Mouse (Mus musculus): Measurements from ENCODE around the gene Rspry1. TPM values are rescaled to one million over a fixed set of nuclear protein-coding genes. Genes with fewer than 3 reads are reported as not detected.

Gene Rspry1
- polyA plus RNA-seq, 2 experiments, result 6.2 to 15.8 TPM

DNA sequence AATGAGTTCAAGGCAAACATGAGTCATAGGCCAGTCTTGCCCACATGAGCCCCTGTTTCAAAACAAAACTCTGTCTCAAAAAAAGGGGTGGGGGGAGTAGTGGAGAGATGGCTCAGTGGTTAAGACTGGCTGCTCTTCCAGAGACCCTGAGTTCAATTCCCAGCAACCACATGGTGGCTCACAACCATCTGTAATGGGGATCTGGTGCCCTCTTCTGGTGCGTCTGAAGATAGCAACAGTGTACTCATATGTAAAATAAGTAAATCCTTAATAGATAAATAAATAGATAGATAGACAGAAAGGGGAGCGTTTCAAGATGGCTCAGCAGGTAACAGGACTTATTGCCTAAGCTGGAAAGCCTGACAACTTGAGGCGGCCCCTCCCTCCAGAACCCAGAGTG lies 78.7 kb downstream of the Rspry1 start:
- peak; percentile 48 for TF ChIP-seq CTCF (IDR thresholded peaks at IDR 0.05; ENCODE audit: low read depth)
- no peak for TF ChIP-seq EP300 (IDR thresholded peaks at IDR 0.05; ENCODE audit: low read depth)
- no peaks in the 10 kb centered on the region; the same call in 1 of the 2 replicates for H3K9me3 ChIP-seq (ENCODE audit: control insufficient read depth, low read length)
- H3K9ac ChIP-seq (replicated peaks), result no peak overlapping the region
- no peak for DNase-seq (ENCODE audit: low read depth in 3 of 3, low spot score in 3 of 3)
- no peaks in the 10 kb centered on the region for H3K36me3 ChIP-seq (replicated peaks; ENCODE audit: control insufficient read depth, insufficient read depth, low read depth)
- H3K4me3 ChIP-seq (ENCODE audit: insufficient read depth in 1 of 2, low read depth in 2 of 2, low read length in 2 of 2), result no peak overlapping the region
- no peak overlapping the region for H3K4me2 ChIP-seq (ENCODE audit: low read depth)
- WGBS (ENCODE audit: insufficient replicate concordance), result 74% methylated on average over 3 of the region's 3 CpGs
- no peak overlapping the region for H3K27ac ChIP-seq
- no peaks in the 10 kb centered on the region for H3K4me1 ChIP-seq (replicated peaks; ENCODE audit: control insufficient read depth in 2 of 2, insufficient read depth in 2 of 2, low read length in 1 of 2)
- H3K27me3 ChIP-seq (ENCODE audit: control insufficient read depth, insufficient read depth, low read length), result no peaks in the 10 kb centered on the region
- no peak for ATAC-seq (ENCODE audit: insufficient read depth)

- H3K9me3 ChIP-seq (ENCODE audit: control insufficient read depth, low read length), result no peaks in the 10 kb centered on the region; the same call in 1 of the 2 replicates
- no peak for DNase-seq (ENCODE audit: low read depth in 3 of 3, low spot score in 3 of 3)
- no peak overlapping the region for H3K4me3 ChIP-seq (ENCODE audit: insufficient read depth in 1 of 2, low read depth in 2 of 2, low read length in 2 of 2)
- WGBS (ENCODE audit: insufficient replicate concordance), result 64% methylated on average over 16 of the region's 16 CpGs
- no peak overlapping the region for H3K9ac ChIP-seq (replicated peaks)
- no peak overlapping the region for H3K4me2 ChIP-seq (ENCODE audit: low read depth)
- TF ChIP-seq CTCF (IDR thresholded peaks at IDR 0.05; ENCODE audit: low read depth), result no peak
- TF ChIP-seq EP300 (IDR thresholded peaks at IDR 0.05; ENCODE audit: low read depth), result no peak
- no peak for ATAC-seq (ENCODE audit: insufficient read depth)
- no peaks in the 10 kb centered on the region for H3K27me3 ChIP-seq (ENCODE audit: control insufficient read depth, insufficient read depth, low read length)
- no peak overlapping the region for H3K27ac ChIP-seq
- no peaks in the 10 kb centered on the region for H3K36me3 ChIP-seq (replicated peaks; ENCODE audit: control insufficient read depth, insufficient read depth, low read depth)
- no peaks in the 10 kb centered on the region for H3K4me1 ChIP-seq (replicated peaks; ENCODE audit: control insufficient read depth in 2 of 2, insufficient read depth in 2 of 2, low read length in 1 of 2)
Measured at GRCm38 (mm10) chr8:94682732-94683524, 81.2 kb downstream of the Rspry1 start.

- H3K9ac ChIP-seq (replicated peaks), result no peak overlapping the region
- no peak for ATAC-seq (ENCODE audit: insufficient read depth)
- WGBS (ENCODE audit: insufficient replicate concordance), result 54% methylated on average over 4 of the region's 4 CpGs
Measured at GRCm38 (mm10) chr8:94684287-94684686, 82.5 kb downstream of the Rspry1 start.

DNA sequence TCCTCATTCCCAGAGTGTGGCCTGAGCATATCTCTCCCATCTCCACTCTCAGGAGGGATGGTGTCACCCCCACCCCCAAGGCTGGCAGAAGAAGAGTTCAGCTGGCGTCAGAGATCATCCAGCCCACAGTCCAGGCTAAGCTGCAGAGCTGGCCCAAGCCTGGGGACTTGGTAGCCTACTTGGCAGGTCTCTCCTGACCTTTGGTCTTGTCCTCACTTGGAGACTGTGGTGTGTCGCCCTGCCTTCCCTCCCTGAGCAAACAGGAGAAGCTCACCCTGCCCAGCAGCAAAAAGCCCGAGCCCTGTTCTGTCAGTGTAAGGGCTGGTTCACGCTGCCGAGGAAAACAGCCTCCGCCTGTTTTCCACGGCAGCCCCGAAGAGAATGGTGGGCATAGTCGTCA lies 84.2 kb downstream of the Rspry1 start:
- ATAC-seq (ENCODE audit: insufficient read depth) (no peak), DNase-seq (ENCODE audit: low read depth in 3 of 3, low spot score in 3 of 3) (no peak)
- H3K4me3 ChIP-seq (ENCODE audit: insufficient read depth in 1 of 2, low read depth in 2 of 2, low read length in 2 of 2), result no peak overlapping the region
- H3K4me1 ChIP-seq (replicated peaks; ENCODE audit: control insufficient read depth in 2 of 2, insufficient read depth in 2 of 2, low read length in 1 of 2), result no peaks in the 10 kb centered on the region
- H3K4me2 ChIP-seq (ENCODE audit: low read depth), result no peak overlapping the region
- H3K27me3 ChIP-seq (ENCODE audit: control insufficient read depth, insufficient read depth, low read length), result no peaks in the 10 kb centered on the region
- 52% methylated on average over 9 of the region's 9 CpGs for WGBS (ENCODE audit: insufficient replicate concordance)
- H3K27ac ChIP-seq, result no peak overlapping the region
- H3K9me3 ChIP-seq (ENCODE audit: control insufficient read depth, low read length), result no peaks in the 10 kb centered on the region
- H3K36me3 ChIP-seq (replicated peaks; ENCODE audit: control insufficient read depth, insufficient read depth, low read depth), result no peaks in the 10 kb centered on the region
- H3K9ac ChIP-seq (replicated peaks), result no peak overlapping the region
- TF ChIP-seq CTCF (IDR thresholded peaks at IDR 0.05; ENCODE audit: low read depth), result no peak
- TF ChIP-seq EP300 (IDR thresholded peaks at IDR 0.05; ENCODE audit: low read depth), result no peak

More at GRCm38 (mm10) chr8:94684287-94684686, 82.5 kb downstream of the Rspry1 start:
- TF ChIP-seq CTCF (IDR thresholded peaks at IDR 0.05; ENCODE audit: low read depth) (no peak), EP300 (IDR thresholded peaks at IDR 0.05; ENCODE audit: low read depth) (no peak)
- DNase-seq (ENCODE audit: low read depth in 3 of 3, low spot score in 3 of 3), result no peak
- Histone ChIP-seq H3K4me3 (ENCODE audit: insufficient read depth in 1 of 2, low read depth in 2 of 2, low read length in 2 of 2) (no peak overlapping the region), H3K4me2 (ENCODE audit: low read depth) (no peak overlapping the region), H3K27me3 (ENCODE audit: control insufficient read depth, insufficient read depth, low read length) (no peaks in the 10 kb centered on the region), H3K36me3 (replicated peaks; ENCODE audit: control insufficient read depth, insufficient read depth, low read depth) (no peaks in the 10 kb centered on the region), H3K27ac (no peak overlapping the region), H3K9me3 (ENCODE audit: control insufficient read depth, low read length) (no peaks in the 10 kb centered on the region; the same call in 1 of the 2 replicates), H3K4me1 (replicated peaks; ENCODE audit: control insufficient read depth in 2 of 2, insufficient read depth in 2 of 2, low read length in 1 of 2) (no peaks in the 10 kb centered on the region)

GRCm38 (mm10) chr8:94694701-94695100 lies 93.0 kb downstream of the Rspry1 start:
- no peak for TF ChIP-seq CTCF (IDR thresholded peaks at IDR 0.05; ENCODE audit: low read depth)
- no peak for TF ChIP-seq EP300 (IDR thresholded peaks at IDR 0.05; ENCODE audit: low read depth)
- Histone ChIP-seq H3K9ac (replicated peaks) (no peak overlapping the region), H3K4me1 (replicated peaks; ENCODE audit: control insufficient read depth in 2 of 2, insufficient read depth in 2 of 2, low read length in 1 of 2) (no peaks in the 10 kb centered on the region), H3K36me3 (replicated peaks; ENCODE audit: control insufficient read depth, insufficient read depth, low read depth) (no peaks in the 10 kb centered on the region), H3K27me3 (ENCODE audit: control insufficient read depth, insufficient read depth, low read length) (peaks cover 49% of the 10 kb centered on the region), H3K27ac (no peak overlapping the region), H3K4me2 (ENCODE audit: low read depth) (no peak overlapping the region), H3K9me3 (ENCODE audit: control insufficient read depth, low read length) (no peaks in the 10 kb centered on the region), H3K4me3 (ENCODE audit: insufficient read depth in 1 of 2, low read depth in 2 of 2, low read length in 2 of 2) (no peak overlapping the region)
- ATAC-seq (ENCODE audit: insufficient read depth) (no peak), DNase-seq (ENCODE audit: low read depth in 3 of 3, low spot score in 3 of 3) (no peak)
- 7% methylated on average over 6 of the region's 6 CpGs for WGBS (ENCODE audit: insufficient replicate concordance)

Measured in liver, embryonic 14.5 days (tissue).